Mouse (Mus musculus): ENCODE results near the gene Zfp217.
A peak's percentile ranks its signal among the peaks of the same experiment; 100 is the strongest.

The Zfp217 gene

DNA sequence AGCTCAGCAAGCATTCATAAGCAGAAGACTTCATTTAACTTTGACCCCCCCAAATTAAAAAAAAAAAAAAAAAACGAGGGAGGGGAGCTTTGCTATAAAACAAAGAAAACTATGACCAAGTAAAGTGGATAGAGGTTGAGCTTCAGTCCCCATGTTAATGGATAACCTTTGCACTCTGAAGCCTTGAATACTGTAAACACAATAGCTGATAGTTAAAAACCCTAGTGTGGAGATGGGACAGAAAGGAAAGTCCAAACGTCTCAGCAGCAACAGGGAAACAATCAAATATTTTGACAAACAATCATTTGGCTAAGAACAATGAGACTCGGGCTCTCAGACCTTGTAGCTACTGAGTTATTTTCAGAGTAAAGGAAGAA lies 15.2 kb downstream of the Zfp217 start:
- no peak for DNase-seq (ENCODE audit: low spot score)

DNA sequence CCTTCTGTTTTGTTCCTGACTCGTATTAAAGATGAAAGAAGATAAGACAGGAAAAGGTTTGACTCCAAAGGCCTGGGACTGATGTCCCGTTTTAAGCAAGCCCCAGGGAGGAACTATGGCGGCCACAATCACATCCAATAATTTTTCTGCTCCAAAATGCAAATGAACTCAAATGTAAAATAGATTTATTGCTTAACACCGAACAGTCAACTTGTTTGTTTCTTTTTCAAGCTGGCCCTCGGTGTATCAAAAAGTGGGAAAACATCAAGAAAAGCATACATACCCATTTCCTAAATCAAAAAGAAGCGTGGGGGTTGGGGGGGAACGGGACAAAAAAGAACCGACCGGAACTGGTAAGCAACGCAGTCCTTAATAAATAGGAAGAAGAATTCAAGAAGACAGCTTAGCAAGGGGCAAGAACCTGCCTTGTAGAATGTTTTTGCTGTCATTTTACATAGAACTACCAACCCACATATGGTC lies 15.9 kb downstream of the Zfp217 start:
- no peak for DNase-seq (ENCODE audit: low spot score)

- no peak for DNase-seq (ENCODE audit: low spot score)
Measured at GRCm38 (mm10) chr2:170130780-170131645, 16.9 kb downstream of the Zfp217 start.

GRCm38 (mm10) chr2:170129923-170130779 lies 17.8 kb downstream of the Zfp217 start:
- no peak for DNase-seq (ENCODE audit: low spot score)

- DNase-seq (ENCODE audit: low spot score), result no peak
Measured at GRCm38 (mm10) chr2:170129248-170129922, 18.5 kb downstream of the Zfp217 start.

- DNase-seq (ENCODE audit: low spot score), result no peak
Measured at GRCm38 (mm10) chr2:170128461-170129247, 19.2 kb downstream of the Zfp217 start.

- no peak for DNase-seq (ENCODE audit: low spot score)
Measured at GRCm38 (mm10) chr2:170127523-170127922, 20.4 kb downstream of the Zfp217 start.

- DNase-seq (ENCODE audit: low spot score), result no peak
Measured at GRCm38 (mm10) chr2:170126266-170126665, 21.6 kb downstream of the Zfp217 start.

DNA sequence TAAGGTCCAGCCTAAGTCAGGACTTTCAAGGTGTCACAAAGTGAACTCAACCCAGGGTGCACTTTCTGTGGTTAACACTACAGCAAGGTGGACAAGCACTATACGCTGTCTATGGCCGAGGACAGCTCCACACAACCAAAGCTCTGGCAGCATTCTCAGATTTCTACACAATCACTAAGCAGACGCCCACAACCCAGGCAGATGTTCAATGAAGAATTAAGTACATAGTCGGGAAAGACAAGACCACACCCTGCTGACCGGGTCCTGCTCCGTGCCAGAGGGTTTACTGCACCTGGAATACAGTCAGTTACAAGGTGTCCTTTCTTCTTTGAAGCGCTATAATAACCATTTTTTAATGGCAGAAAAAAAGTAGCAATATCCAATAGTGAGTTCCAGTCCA lies 25.7 kb downstream of the Zfp217 start:
- DNase-seq (ENCODE audit: low spot score), result no peak

GRCm38 (mm10) chr2:170120139-170121027 lies 27.5 kb downstream of the Zfp217 start:
- DNase-seq (ENCODE audit: low spot score), result no peak

DNA sequence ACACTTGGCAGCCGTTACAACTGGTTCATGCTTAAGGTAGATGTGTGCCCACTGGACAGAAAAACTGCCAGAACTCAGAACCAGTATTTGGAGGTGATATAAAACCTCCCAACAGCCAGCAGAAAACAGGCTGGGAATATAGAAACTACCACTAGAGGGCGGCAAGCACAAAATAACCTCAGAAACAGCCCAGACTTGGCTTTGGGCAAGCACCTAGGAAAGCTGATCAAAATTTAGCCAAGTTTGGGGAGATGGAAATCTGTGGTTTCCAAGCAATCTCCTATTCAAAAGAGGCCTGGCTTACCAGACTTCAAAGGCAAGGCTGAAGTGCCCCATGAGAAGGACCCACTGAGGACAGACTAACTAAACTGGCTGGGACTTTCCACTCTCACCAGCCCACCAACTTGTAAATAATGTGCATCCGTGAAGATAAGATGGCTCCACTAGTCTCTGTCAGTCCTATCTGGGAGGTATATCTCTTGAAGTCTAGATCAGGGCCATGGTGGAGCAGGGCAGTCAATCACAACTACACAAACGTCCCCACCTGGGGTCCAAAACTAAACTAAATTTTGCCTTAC lies 31.1 kb downstream of the Zfp217 start:
- peak; percentile 86 for DNase-seq (ENCODE audit: low spot score)

DNA sequence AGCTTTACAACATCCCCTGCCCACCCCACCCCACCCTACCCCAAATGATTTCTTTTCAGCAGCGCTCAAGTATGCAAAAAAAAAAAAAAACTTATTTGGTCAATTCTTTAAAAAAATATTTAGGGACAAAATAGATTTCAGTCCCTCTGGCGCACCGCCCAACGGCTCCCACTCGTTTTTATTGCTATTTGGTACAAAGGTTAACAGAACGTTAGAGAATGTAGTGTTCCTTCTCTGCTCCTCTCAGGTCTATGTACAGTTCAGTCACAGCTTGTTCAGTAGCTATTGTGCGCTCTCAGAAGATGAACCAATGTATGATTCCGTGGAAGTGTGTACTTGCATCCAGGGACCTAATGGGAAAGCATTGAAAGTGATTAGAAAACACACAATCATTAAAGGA lies 37.6 kb downstream of the Zfp217 start:
- DNase-seq (ENCODE audit: low spot score), result no peak

DNA sequence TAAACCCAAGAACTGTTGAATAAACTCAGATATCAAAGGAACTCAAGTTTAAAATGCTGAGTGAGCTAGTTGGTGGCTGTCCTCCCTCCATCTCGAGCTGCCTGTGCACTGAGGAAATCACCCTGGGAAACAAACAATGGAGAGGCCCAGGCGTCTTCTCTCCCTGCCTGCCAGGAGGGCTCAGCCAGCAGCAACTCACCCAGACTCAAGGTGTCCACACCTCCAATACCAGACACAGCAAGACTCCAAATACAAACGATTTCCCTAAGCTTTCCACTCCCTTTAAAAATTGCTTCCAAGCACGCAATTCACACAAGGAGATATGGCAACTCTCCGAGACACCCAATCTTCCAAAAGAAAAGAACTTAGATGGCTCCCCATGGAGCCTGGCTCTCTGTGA lies 38.4 kb downstream of the Zfp217 start:
- no peak for DNase-seq (ENCODE audit: low spot score)

- DNase-seq (ENCODE audit: low spot score), result no peak
Measured at GRCm38 (mm10) chr2:170107791-170108190, 40.1 kb downstream of the Zfp217 start.

GRCm38 (mm10) chr2:170106000-170106399 lies 41.9 kb downstream of the Zfp217 start:
- DNase-seq (ENCODE audit: low spot score), result no peak

DNA sequence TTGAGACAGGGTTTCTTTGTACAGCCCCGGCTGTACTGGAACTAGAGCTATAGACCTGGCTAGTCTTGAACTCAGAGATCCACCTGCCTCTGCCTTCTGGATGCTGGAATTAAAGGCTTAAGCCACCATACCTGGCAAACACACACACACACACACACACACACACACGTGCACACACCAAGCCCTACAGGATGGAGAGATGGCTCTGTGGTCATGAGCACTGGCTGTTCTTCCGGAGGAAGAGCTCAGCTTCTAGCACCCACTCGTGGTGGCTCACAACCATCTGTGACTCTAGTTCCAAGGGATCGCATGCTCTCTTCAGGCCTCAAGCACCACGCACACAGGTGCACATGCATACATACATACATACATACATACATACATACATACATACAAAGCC lies 43.5 kb downstream of the Zfp217 start:
- DNase-seq (ENCODE audit: low spot score), result no peak

- DNase-seq (ENCODE audit: low spot score), result peak; percentile 40
Measured at GRCm38 (mm10) chr2:170103852-170104251, 44.1 kb downstream of the Zfp217 start.

DNA sequence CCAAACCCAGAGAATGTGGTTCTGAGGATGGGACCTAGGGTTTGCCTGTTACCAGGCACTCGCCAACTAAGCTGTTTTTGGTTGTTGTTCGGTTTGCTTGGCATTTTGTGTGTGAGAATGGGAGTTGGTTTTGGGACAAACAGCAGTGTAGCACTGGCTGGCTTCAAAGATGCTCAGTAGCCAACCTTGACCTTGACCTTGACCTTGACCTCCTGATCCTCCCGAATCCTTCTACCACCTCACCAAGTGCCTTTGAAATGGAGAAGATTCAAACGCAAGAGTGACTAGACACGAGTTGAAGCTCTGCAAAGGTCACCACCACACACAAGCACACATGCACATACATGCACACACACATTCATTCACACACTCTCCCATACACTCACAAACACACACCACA lies 44.6 kb downstream of the Zfp217 start:
- no peak for DNase-seq (ENCODE audit: low spot score)

- no peak for DNase-seq (ENCODE audit: low spot score)
Measured at GRCm38 (mm10) chr2:170101932-170102331, 46.0 kb downstream of the Zfp217 start.

DNA sequence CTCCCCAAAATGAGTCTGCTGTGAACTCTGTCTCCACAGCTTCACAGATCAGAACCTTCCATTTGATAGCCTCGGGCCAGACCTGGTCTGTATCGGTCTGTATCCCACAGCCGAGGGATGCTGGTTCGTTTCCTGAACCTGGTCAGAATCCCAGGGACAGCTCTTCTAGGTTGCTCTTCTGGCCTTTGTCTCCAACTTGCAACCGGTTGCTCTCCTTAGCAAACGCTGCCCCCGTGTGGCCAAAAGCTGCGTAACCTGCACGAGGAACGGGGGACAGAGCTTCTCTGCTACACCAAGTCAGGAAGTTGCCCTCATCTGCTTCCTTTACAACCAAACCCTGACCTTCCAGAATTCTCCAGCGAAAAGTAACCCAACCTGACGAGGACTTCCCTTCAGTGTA lies 46.8 kb downstream of the Zfp217 start:
- DNase-seq (ENCODE audit: low spot score), result peak; percentile 63

Data from layer of hippocampus, adult 9-10 months (tissue).